Mouse (Mus musculus) hindbrain, postnatal 0 days (tissue): Measurements from ENCODE around the gene Mgat1. TPM values are rescaled to one million over a fixed set of nuclear protein-coding genes. Genes with fewer than 3 reads are reported as not detected.
A peak's percentile ranks its signal among the peaks of the same experiment; 100 is the strongest.

Experiments used
- ATAC-seq: fragments of 200-750 bp; cut with Nextera tagmentation; 2 replicates; pipeline ENCODE4 v1.8.0; 2017; ENCODE audit warnings: mild to moderate bottlenecking, moderate TSS enrichment, moderate library complexity
- DNase-seq: peaks from one replicate; pipeline ENCODE4 v3.0.0-alpha.2; 2015; ENCODE audit warnings: low spot score
- H3K27ac ChIP-seq: fragments of 300-500 bp; sonication (generic); 2 replicates; pipeline ENCODE4 v1.5.1; 2014; ENCODE audit warnings: mild to moderate bottlenecking
- H3K27me3 ChIP-seq: fragments of 300-500 bp; sonication (generic); 2 replicates; pipeline ENCODE4 v1.6.1; 2014; ENCODE audit warnings: low read length, mixed read lengths; ENCODE audit not compliant: insufficient read depth
- H3K36me3 ChIP-seq: fragments of 300-500 bp; sonication (generic); 2 replicates; pipeline ENCODE4 v1.6.1; 2014; ENCODE audit warnings: low read length, mixed read lengths; ENCODE audit not compliant: insufficient read depth
- H3K4me1 ChIP-seq: fragments of 300-500 bp; sonication (generic); 2 replicates; pipeline ENCODE4 v1.6.1; 2014; ENCODE audit warnings: antibody characterized with exemption, low read length, mixed read lengths; ENCODE audit not compliant: insufficient read depth
- H3K4me2 ChIP-seq: fragments of 300-500 bp; sonication (generic); 2 replicates; pipeline ENCODE4 v1.6.1; 2014; ENCODE audit warnings: low read depth, mild to moderate bottlenecking, low read length, moderate library complexity, mixed read lengths
- H3K4me3 ChIP-seq: fragments of 300-500 bp; sonication (generic); 2 replicates; pipeline ENCODE4 v1.5.1; 2014; ENCODE audit warnings: low read length
- H3K9ac ChIP-seq: fragments of 300-500 bp; sonication (generic); replicated peaks from 2 replicates; pipeline ENCODE4 v1.6.1; 2014; ENCODE audit warnings: mild to moderate bottlenecking, low read length, moderate library complexity, mixed read lengths
- H3K9me3 ChIP-seq: fragments of 300-500 bp; sonication (generic); 2 replicates; pipeline ENCODE4 v1.6.1; 2016; ENCODE audit warnings: low read length, mixed read lengths
- CTCF ChIP-seq: IDR thresholded peaks from 2 replicates; pipeline ENCODE4 v1.5.1; 2016; ENCODE audit warnings: antibody characterized with exemption, control low read depth, low read depth
- WGBS: fragments of 180-500 bp; shearing (Covaris S2); extraction: QIAGEN DNeasy Blood & Tissue Kit; methylation state at CpG from one replicate; pipeline ENCODE4 v1.1.7; 2014; 5-methylcytosine and 5-hydroxymethylcytosine counted together
- polyA plus RNA-seq: library from polyadenylated mRNA; unstranded; fragments of >200 nt; fragmentation: Nextera tagmentation; extraction: Ambion mirVana; gene quantifications from 2 replicates; pipeline ENCODE4 v1.2.1, GENCODE M21; 2015
- total RNA-seq: library from RNA; depleted of rRNA; stranded (reverse); fragments of >200 nt; gene quantifications from 2 replicates; pipeline ENCODE4 v1.2.3, GENCODE M21; 2014

The Mgat1 gene
- total and polyA plus RNA-seq, 2 experiments from 2014 or later, result 35.3 to 87.4 TPM

DNA sequence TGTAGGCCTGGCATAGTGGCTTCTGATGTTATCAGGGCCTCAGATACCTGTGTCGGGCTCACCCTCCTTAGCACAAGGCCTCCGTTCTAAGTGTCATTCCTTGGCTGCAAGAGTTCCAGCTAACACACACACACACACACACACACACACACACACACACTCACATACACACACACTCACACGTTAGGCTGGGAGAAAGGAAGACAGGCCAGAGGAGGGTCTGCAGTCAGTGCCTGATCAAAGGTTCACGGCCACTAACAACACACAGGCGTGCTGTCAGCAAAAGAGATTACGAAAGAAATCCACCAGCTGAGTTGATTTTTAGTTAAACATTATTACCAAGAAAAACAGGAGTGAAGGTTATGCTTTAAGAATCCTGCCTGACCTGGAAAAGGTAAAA lies 22.7 kb downstream of the Mgat1 start:
- Histone ChIP-seq H3K4me1 (no peaks in the 10 kb centered on the region), H3K27ac (no peak overlapping the region), H3K27me3 (no peaks in the 10 kb centered on the region), H3K9ac (no peak overlapping the region), H3K4me3 (no peak overlapping the region), H3K9me3 (no peaks in the 10 kb centered on the region), H3K4me2 (no peak overlapping the region), H3K36me3 (peaks cover 3% of the 10 kb centered on the region; the same call in 1 of the 2 replicates)
- DNase-seq (no peak), ATAC-seq (no peak)
- no peak for TF ChIP-seq CTCF
- WGBS, result 87% methylated on average over 6 of the region's 6 CpGs

DNA sequence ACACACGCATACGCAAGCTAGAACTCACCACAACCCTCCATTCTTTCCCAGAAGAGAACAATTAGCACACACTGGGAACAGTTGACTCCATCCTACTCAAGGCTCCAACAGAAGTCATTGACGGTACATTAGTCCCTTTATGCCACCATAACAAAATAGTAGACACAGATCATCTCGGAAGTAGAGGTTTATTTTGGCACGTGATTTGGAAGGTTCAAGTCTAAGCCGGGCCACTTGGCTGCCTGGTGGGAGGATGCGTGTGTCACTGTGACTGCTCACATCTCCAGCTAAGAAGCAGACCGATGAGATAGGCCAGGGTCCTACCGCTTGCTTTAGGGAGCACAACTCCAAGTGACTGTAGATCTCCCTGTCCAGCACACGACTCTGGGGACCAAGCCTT lies 23.3 kb downstream of the Mgat1 start:
- no peak overlapping the region for H3K4me3 ChIP-seq
- H3K27ac ChIP-seq, result no peak overlapping the region
- TF ChIP-seq CTCF, result no peak
- H3K9me3 ChIP-seq, result no peaks in the 10 kb centered on the region
- no peak overlapping the region for H3K9ac ChIP-seq
- no peak for ATAC-seq
- DNase-seq, result no peak
- H3K36me3 ChIP-seq, result no peaks in the 10 kb centered on the region
- H3K4me1 ChIP-seq, result no peaks in the 10 kb centered on the region
- H3K27me3 ChIP-seq, result no peaks in the 10 kb centered on the region
- WGBS, result 76% methylated on average over 10 of the region's 10 CpGs
- no peak overlapping the region for H3K4me2 ChIP-seq

DNA sequence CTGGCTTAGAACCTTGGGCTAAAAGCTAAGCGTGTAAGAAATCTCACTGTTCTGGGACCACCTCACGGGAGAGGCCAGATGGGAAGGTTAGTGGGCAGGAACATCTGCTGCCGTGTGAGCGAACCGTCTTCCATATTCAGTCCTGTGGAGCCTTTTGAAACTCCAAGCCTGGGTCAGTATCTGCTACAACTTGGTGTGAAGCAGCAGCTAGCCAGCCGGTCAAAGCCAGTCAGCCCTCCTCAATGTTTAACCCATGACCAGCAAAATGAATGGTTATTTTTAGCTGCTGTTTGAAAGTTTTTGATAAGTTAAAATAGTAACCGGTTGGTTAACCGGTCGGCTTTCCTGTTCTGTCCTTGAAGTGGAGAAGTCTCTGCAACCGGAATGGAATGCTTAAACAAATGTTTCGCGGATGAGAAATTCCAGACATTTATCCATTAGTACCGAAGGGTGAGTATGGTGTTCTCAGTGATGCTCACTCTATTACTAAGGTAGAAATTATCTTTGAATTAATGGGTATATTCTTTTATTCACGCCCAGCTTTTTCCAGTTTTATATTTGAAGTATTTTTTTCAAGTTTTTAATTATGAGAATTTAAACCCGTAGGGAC lies 24.1 kb downstream of the Mgat1 start:
- 70% methylated on average over 15 of the region's 15 CpGs for WGBS
- ATAC-seq (no peak), DNase-seq (peak; percentile 18)
- no peak overlapping the region for H3K4me2 ChIP-seq
- H3K9me3 ChIP-seq, result no peaks in the 10 kb centered on the region
- H3K4me1 ChIP-seq, result no peaks in the 10 kb centered on the region
- no peak for TF ChIP-seq CTCF
- H3K9ac ChIP-seq, result no peak overlapping the region
- no peaks in the 10 kb centered on the region for H3K36me3 ChIP-seq
- no peak overlapping the region for H3K4me3 ChIP-seq
- H3K27ac ChIP-seq, result no peak overlapping the region
- H3K27me3 ChIP-seq, result no peaks in the 10 kb centered on the region

DNA sequence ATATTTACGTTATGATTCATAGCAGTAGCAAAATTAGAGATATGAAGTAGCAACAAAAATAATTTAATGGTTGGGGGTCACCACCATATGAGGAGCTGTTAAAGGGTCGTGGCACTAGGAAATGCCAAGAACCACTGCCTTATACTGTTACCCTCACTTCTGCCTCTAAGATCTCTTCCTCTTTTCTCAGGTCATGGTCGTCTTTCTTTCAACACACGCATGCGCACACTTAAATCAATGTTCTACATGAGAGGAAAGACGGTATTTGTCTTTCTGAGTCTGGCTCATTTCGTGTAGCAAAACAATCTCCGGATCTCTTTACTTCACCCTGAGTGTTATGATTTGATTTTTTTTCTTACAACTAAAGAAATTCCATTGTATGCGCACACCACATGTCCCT lies 25.8 kb downstream of the Mgat1 start:
- Histone ChIP-seq H3K36me3 (no peaks in the 10 kb centered on the region), H3K4me3 (no peak overlapping the region), H3K27ac (no peak overlapping the region), H3K4me2 (no peak overlapping the region), H3K9ac (no peak overlapping the region), H3K9me3 (no peaks in the 10 kb centered on the region), H3K27me3 (no peaks in the 10 kb centered on the region), H3K4me1 (no peaks in the 10 kb centered on the region)
- ATAC-seq (no peak), DNase-seq (no peak)
- 95% methylated on average over 9 of the region's 9 CpGs for WGBS
- no peak for TF ChIP-seq CTCF

DNA sequence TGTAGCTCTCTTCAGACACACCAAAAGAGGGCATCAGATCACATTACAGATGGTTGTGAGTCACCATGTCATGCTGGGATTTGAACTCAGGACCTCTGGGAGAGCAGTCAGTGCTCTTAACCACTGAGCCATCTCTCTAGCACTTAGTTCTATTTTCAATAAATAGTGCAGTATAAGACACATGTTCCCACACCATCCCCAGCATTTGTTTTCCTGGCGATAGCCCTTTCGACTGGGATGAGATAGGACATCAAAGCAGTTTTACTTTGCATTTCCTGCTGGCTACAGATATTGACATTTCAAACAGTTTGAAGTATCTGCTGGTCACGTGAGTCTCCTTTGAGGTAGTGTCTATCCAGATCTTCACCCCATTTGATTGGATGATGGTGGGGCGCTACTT lies 26.4 kb downstream of the Mgat1 start:
- no peak for ATAC-seq

DNA sequence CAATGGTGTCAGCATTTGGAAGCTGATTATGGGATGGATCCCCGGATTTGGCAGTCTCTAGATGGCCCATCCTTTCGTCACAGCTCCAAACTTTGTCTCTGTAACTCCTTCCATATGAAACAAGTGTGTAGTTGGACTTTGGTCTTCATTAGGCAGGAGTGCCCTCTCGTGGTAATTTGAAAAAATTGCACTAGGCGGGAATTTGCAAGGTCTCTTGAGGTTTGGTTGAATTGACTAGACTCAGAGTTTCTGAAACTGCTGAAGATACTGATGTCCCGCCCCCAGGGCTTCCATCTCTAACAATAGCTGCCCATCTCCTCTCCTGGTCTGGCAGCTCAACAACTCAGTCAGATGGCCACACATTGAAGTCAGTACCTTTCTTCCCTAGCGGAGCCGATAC lies 27.3 kb downstream of the Mgat1 start:
- Histone ChIP-seq H3K4me3 (no peak overlapping the region), H3K27ac (no peak overlapping the region), H3K9me3 (no peaks in the 10 kb centered on the region), H3K9ac (no peak overlapping the region), H3K36me3 (no peaks in the 10 kb centered on the region), H3K4me1 (no peaks in the 10 kb centered on the region), H3K27me3 (no peaks in the 10 kb centered on the region), H3K4me2 (no peak overlapping the region)
- WGBS, result 29% methylated on average over 7 of the region's 7 CpGs
- ATAC-seq, result peak; percentile 55; the same call in 1 of the 2 replicates
- TF ChIP-seq CTCF, result peak; percentile 83
- peak; percentile 85 for DNase-seq

More for the DNA sequence above, 26.4 kb downstream of the Mgat1 start:
- Histone ChIP-seq H3K36me3 (no peaks in the 10 kb centered on the region), H3K9ac (no peak overlapping the region), H3K4me1 (no peaks in the 10 kb centered on the region), H3K4me2 (no peak overlapping the region), H3K27me3 (no peaks in the 10 kb centered on the region), H3K4me3 (no peak overlapping the region), H3K9me3 (no peaks in the 10 kb centered on the region), H3K27ac (no peak overlapping the region)
- DNase-seq, result no peak
- no peak for TF ChIP-seq CTCF
- 86% methylated on average over 4 of the region's 4 CpGs for WGBS

DNA sequence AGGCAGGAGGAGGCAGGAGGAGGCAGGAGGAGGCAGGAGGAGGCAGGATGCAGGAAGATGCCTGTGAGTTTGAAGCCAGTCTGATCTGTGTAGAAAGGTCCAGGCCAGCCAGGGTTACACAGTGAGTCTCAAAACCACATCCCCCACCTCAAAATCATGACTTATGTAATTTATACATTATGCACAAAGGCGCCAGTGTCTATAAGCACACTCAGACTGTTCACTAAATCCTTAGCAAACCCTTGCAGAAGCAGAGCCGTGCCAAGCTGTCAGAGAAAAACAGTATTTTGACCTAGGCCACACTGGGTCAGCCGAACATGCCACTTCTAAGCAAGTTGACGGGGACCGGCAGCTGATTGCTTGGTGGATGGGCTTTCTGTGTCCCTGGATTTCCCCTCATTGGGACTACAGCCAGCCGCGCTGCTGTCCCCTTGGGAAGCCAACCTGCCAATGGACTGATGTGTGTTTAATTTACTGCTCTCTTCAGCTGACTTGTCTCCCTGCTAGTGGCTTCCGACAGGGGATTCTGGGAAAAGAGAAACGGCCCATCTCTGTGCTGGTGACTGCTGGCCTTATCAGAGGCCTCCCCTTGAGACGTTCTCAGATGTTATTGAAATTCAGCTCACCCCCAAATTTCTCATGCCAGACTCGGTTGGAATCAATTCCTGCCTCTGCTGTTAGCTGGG lies 30.0 kb downstream of the Mgat1 start:
- Histone ChIP-seq H3K27me3 (no peaks in the 10 kb centered on the region), H3K9ac (0 out of 2 replicates have a peak overlapping the region, but pooled peaks have one; percentile 1), H3K27ac (no peak overlapping the region), H3K4me2 (no peak overlapping the region), H3K4me1 (no peaks in the 10 kb centered on the region), H3K4me3 (no peak overlapping the region), H3K9me3 (no peaks in the 10 kb centered on the region), H3K36me3 (no peaks in the 10 kb centered on the region)
- 37% methylated on average over 11 of the region's 11 CpGs for WGBS
- ATAC-seq (no peak), DNase-seq (peak; percentile 39)
- no peak for TF ChIP-seq CTCF
